Mouse (Mus musculus) bone marrow macrophage, adult 2 months (primary cell): Measurements from ENCODE around the gene Vamp8.
A peak's percentile ranks its signal among the peaks of the same experiment; 100 is the strongest.

Experiments
- CTCF ChIP-seq: IDR thresholded peaks from 2 replicates; pipeline ENCODE4 v1.5.1; 2012; ENCODE audit warnings: low read depth, mild to moderate bottlenecking, low read length, moderate library complexity
- POLR2A ChIP-seq: IDR thresholded peaks from 2 replicates; pipeline ENCODE4 v1.6.1; 2012; ENCODE audit warnings: mild to moderate bottlenecking, low read depth, low read length, borderline replicate concordance

- TF ChIP-seq POLR2A (no peak), CTCF (peak; percentile 97)
Measured at GRCm38 (mm10) chr6:72407119-72407518, 16.6 kb upstream of the Vamp8 start.
